Mouse (Mus musculus) cortical plate, adult 2 months (tissue): ENCODE data around the gene Syne1. TPM values are rescaled to one million over a fixed set of nuclear protein-coding genes. Genes with fewer than 3 reads are reported as not detected.

Experiments
- H3K27ac ChIP-seq: fragments of 200-500 bp; 2 replicates; pipeline ENCODE4 v1.5.1; 2012; ENCODE audit warnings: low read length, control low read depth, inconsistent platforms; ENCODE audit not compliant: insufficient read depth
- H3K4me1 ChIP-seq: fragments of 200-500 bp; 2 replicates; pipeline ENCODE4 v1.6.1; 2011; ENCODE audit warnings: low read length; ENCODE audit not compliant: control insufficient read depth, insufficient read depth
- H3K4me3 ChIP-seq: fragments of 200-500 bp; 2 replicates; pipeline ENCODE4 v1.5.1; 2011; ENCODE audit warnings: mild to moderate bottlenecking, low read length, control low read depth; ENCODE audit not compliant: insufficient read depth
- CTCF ChIP-seq: fragments of 200-500 bp; IDR thresholded peaks from 2 replicates; pipeline ENCODE4 v1.5.1; 2011; ENCODE audit warnings: mild to moderate bottlenecking, control low read depth, low read length; ENCODE audit not compliant: insufficient read depth; ENCODE audit errors: extremely low read depth
- POLR2A ChIP-seq: fragments of 200-500 bp; IDR thresholded peaks from 2 replicates; pipeline ENCODE4 v1.6.1; 2011; ENCODE audit warnings: mild to moderate bottlenecking, low read length, control low read depth; ENCODE audit not compliant: insufficient read depth; ENCODE audit errors: extremely low read depth
- polyA plus RNA-seq: library from polyadenylated mRNA; depleted of rRNA; stranded (reverse); fragments of >200 nt; gene quantifications from 2 replicates; pipeline ENCODE4 v1.2.3, GENCODE M21; 2012

Syne1 gene
- polyA plus RNA-seq, 1 experiment: 165 TPM

DNA sequence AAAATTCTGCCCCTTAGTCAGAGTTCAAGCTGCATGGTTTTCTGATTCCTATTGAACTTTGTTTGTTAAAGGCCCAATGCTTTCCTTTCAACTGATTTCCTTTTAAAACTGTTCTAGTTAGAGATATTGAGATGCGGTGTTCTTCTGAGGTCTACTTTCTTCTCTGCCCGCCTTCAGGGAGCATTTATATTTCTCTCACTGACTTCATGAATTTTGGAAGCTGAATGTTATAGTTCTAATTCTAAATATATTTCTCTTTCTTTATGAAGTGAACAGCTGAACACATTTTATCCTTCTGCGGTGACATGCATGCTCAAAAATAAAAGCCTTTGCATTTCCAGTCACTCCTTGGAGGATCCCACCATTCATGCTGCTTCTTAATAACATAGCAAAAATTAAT is 106.0 kb downstream of the Syne1 start:
- TF ChIP-seq POLR2A: no peak
- no peak for TF ChIP-seq CTCF
- Histone ChIP-seq H3K4me1 (peaks cover 5% of the 10 kb centered on the region; the same call in 1 of the 2 replicates), H3K27ac (no peak overlapping the region; the same call in 1 of the 2 replicates), H3K4me3 (no peak overlapping the region)

DNA sequence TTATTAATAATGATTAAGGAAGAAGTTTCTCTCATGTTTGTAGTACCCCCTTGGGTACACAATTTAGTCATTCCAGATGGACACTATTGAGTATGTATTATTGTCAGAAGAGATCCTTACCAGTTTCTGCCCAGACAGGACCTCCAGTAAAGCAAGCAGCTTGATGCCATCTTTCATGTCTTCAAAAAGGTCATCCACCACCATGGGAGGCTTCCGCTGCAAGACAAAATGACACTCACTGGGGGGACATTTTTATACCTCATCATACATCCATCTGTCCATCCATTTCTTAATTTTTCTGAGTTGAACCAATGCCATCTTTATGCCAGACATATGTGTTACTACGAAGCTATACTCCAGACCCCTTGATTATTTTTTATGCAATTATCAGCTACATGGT is 108.3 kb downstream of the Syne1 start:
- H3K27ac ChIP-seq: no peak overlapping the region

DNA sequence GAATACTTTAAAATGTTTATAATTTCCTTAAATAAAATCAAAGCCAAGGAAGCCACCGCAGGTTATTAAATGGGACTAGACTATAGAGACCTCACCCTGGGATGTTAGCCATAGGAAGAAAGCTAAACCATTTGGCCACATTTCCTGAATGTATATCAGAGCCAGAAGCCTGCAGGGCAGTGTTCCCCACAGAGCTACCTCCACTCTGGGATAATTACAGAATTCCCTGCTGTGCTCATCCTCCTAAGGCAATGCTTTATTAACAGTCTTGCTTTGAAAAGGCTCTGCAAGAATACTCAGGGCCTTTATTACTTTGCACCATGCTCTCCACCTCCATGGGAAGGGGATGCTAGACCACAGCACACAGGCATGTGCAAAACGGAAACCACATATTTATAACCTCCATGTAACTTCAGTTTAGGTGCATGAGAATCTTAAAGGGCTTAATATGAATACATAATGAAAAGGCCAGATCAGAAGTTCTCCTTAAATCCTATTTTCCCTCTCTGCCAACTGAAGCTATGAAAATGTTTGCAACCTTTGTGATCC is 111.4 kb downstream of the Syne1 start:
- TF ChIP-seq CTCF: no peak
- no peak for TF ChIP-seq POLR2A
- Histone ChIP-seq H3K4me3 (no peak overlapping the region), H3K27ac (no peak overlapping the region), H3K4me1 (peaks cover 4% of the 10 kb centered on the region; the same call in 1 of the 2 replicates)

More for the DNA sequence above, 108.3 kb downstream of the Syne1 start:
- no peak for TF ChIP-seq CTCF
- no peak for TF ChIP-seq POLR2A
- Histone ChIP-seq H3K4me1 (peaks cover 5% of the 10 kb centered on the region; the same call in 1 of the 2 replicates), H3K4me3 (no peak overlapping the region)

DNA sequence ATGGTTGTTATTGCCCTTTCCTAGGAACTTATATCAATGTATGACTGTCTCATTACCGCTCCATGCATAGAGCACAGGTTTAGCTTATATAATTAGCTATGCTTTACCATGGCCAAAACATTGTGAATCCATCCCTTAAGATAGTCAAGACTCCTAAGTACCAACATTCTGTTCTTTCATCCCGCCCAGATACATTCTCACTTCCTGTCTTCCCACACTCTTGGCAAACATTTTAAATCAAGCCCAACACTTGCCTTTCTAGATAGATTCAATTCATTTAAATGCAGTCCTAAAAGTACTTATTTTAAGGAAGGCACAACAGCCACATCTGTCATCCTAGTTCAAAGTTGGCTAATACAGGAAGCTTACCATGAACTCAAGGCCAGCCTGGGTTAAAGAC is 113.5 kb downstream of the Syne1 start:
- Histone ChIP-seq H3K4me1 (peaks cover 2% of the 10 kb centered on the region; the same call in 1 of the 2 replicates), H3K27ac (0 out of 2 replicates have a peak overlapping the region, but pooled peaks have one; percentile 64), H3K4me3 (no peak overlapping the region)
- TF ChIP-seq CTCF: no peak
- no peak for TF ChIP-seq POLR2A

DNA sequence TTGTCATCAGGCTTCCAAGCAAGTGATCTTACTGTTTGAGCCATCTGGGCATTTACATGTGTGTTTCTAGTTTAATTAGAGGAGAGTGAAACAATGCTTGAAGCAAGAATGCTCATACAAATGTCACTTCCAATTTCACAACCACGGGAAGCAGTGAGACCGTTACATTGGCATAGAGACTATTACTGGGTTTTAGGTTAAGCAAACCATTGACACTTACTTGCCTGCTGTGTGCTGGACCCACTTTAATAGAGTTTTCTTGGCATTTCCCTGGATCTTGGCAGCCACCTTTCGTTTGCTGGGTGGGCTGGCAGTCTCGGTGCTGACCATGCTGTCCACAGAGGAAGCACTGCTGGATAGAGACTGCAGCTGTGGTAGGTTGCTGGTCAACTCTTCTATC is 127.3 kb downstream of the Syne1 start:
- H3K4me1 ChIP-seq: no peaks in the 10 kb centered on the region
- TF ChIP-seq CTCF (no peak), POLR2A (no peak)
- H3K4me3 ChIP-seq: no peak overlapping the region
- H3K27ac ChIP-seq: no peak overlapping the region

DNA sequence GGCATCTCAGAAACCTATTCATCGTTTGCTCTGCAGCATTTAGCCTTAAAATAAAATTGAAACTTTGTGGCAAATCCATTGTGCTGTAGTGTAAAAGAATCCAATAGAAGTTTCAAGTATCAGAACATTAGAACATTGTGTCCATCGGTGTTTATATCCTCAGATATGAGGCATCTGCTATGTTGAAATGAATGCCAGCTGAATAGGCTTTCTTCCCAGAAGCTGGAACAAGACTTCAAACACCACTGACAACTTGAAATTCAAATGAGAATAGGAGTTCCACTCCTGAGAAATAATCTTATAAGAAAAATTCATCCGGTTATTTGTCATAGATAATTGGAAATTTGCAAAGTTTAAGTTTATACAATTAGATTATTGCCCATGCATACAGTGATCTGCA is 135.6 kb downstream of the Syne1 start:
- no peaks in the 10 kb centered on the region for H3K4me1 ChIP-seq
- no peak overlapping the region for H3K27ac ChIP-seq
- TF ChIP-seq POLR2A (no peak), CTCF (no peak)
- no peak overlapping the region for H3K4me3 ChIP-seq

DNA sequence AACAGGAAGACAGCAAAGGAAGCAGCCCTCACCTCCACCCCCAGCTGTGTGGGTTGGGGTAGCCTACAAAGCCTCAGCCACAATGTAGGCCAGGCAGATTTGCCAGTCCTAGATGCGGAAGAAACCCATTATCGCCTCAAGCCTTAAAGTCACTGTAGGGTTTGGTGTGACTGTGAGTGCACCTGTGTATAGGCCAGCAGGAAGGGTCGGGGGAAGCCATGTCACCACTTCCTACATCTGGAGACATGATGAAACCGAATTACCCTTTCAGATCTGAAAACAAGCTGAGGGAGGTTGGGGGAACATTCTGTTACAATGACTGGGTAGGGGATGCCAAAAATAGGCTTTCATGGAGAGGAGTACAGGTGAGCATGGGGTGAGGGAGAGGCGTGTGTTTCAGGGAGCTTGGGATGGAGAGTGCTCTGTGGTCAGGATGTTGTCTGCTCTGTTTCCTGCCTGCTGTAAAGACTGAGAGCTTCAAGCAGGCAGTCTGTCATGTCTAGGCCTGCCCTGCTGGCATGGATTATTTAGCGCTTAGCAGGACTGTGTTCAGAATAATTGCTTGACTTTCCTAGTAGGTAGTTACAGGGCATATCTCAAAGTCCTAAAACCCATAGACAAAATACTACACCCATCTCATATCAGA is 167.0 kb downstream of the Syne1 start:
- Histone ChIP-seq H3K4me3 (no peak overlapping the region), H3K4me1 (peaks cover 8% of the 10 kb centered on the region; the same call in 1 of the 2 replicates), H3K27ac (no peak overlapping the region)
- TF ChIP-seq POLR2A: no peak
- no peak for TF ChIP-seq CTCF

DNA sequence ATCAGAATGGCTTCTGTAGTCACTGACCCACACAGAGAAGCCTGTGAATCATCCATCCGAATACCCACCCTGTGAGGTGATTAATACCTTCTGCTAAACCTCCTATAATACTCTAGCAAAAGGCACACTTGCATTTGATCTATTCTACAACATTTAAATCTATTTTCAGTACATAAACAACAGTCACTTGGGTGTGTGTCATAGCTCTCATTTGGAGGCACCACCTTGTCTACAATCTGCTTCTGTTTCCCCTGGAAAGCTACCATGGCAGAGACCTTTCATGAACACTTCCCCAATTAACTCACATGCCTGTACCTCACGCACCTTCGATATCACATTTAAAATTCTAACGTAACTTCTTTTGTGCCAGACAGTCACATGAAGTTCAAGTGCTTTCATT is 169.7 kb downstream of the Syne1 start:
- H3K4me3 ChIP-seq: no peak overlapping the region
- no peak overlapping the region for H3K27ac ChIP-seq
- TF ChIP-seq CTCF (no peak), POLR2A (no peak)
- peaks cover 10% of the 10 kb centered on the region; the same call in 1 of the 2 replicates for H3K4me1 ChIP-seq

DNA sequence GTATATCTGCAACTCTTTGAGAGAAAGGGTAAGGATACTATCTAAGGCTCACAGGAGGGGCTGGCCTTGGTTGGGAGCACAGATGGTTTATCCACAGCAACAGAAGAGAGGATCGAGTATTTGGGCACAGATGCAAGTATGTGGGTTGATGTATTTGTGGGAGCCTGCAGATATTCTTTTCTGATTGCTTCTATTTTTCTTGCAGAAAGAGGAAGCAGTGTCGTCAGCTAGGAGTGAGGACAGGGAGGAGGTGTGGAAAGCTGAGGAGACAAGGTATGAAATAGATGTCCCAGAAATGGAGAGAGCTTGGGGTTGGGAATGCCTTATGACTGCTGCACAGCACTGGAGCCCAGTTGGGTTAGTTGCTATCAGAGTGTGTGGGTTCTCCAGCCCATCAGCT is 172.3 kb downstream of the Syne1 start:
- no peak overlapping the region for H3K4me3 ChIP-seq
- TF ChIP-seq CTCF (no peak), POLR2A (no peak; the same call in 1 of the 2 replicates)
- H3K27ac ChIP-seq: peak overlapping the region; percentile 54; the same call in 1 of the 2 replicates
- H3K4me1 ChIP-seq: peaks cover 10% of the 10 kb centered on the region; the same call in 1 of the 2 replicates

DNA sequence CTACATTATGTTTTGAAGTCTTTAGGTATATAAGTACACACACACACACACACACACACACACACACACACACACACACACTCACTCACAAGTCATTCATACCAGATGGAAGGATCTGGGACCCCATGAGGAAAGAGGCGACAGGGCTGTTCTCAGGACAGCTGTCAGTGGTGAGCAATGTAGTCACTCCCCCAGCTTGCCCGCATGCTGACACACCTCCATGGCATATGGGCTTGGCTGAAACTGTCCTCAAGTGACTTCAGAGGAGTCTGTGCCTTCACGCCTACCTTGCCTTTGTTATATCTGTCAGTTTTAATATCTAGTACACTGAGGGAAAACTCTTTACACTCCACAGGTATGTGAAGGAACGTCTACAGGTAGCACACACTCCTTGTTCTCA is 181.7 kb downstream of the Syne1 start:
- Histone ChIP-seq H3K27ac (no peak overlapping the region), H3K4me3 (no peak overlapping the region), H3K4me1 (peaks cover 2% of the 10 kb centered on the region)
- TF ChIP-seq CTCF: no peak
- no peak for TF ChIP-seq POLR2A
